Mouse (Mus musculus): Measurements from ENCODE around the gene Snap25.

DNA sequence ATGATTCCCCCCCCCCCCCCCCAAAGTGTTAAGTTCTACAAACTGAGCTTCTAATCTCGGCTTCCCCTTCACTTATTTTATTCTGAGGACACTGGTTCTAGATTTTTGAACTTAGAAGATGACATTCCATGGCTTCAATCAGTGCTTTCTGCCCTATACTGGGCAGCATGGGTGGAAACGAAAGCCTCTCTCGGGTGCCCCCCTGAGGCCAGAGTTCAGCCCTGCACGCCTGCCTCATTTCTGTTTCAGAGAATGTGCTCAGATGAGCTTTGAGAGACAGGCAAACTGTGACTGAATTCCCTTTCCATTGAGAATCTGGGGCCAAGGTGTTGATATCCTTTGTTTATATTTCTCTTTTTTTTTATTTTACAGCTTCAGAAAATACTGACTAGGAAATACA, 7.0 kb downstream of the Snap25 start:
- TF ChIP-seq POLR2A (IDR thresholded peaks at IDR 0.05; ENCODE audit: control insufficient read depth, low read depth, low read length) (no peak), CTCF (IDR thresholded peaks at IDR 0.05; ENCODE audit: control insufficient read depth, insufficient read depth, insufficient replicate concordance, low read depth, low read length) (peak; percentile 40; the same call in 1 of the 2 replicates)

All from testis, adult 2 months (tissue).